Mouse (Mus musculus): Measurements from ENCODE around the gene Phf13.

DNA sequence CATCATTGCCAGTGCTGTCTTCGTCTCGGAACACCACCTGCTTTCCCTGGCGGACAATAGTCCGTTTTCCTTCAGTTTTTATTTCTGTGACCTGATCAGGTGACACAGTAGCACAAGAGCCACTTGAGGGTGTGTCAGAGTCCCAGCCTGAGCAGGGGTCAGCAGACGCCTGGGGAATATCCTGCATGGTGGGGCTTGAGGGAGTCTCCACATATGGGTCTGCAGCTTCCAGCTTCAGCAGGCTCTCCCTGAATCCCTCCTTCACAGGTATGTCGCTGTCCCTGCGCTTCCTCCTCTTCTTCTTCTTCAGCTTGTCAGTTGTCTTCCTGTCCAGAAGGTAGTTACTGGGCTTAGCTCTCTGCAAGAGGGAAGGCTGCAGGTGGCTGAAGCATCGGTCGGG, 4.0 kb downstream of the Phf13 start:
- TF ChIP-seq GATA1 (IDR thresholded peaks at IDR 0.05; ENCODE audit: low read length) = no peak
- no peak for TF ChIP-seq TAL1 (IDR thresholded peaks at IDR 0.05; ENCODE audit: low read length)

Measured in erythroblast, embryonic 14.5 days (primary cell).